Mouse (Mus musculus): Measurements from ENCODE around the gene Cpa2. TPM values are rescaled to one million over a fixed set of nuclear protein-coding genes. Genes with fewer than 3 reads are reported as not detected.

The Cpa2 gene
- total RNA-seq, 1 experiment = 1.7 TPM

- Histone ChIP-seq H3K9ac (ENCODE audit: insufficient read depth, low read depth, low read length, poor library complexity, severe bottlenecking) (no peak overlapping the region), H3K4me1 (ENCODE audit: control insufficient read depth in 2 of 2, insufficient read depth in 2 of 2, low read length in 2 of 2, poor library complexity in 1 of 2) (peaks cover 1% of the 10 kb centered on the region in 2 experiments; a peak in 2 of 4 replicates), H3K9me3 (ENCODE audit: control insufficient read depth, insufficient read depth, low read depth, low read length) (no peaks in the 10 kb centered on the region), H3K27ac (ENCODE audit: insufficient read depth, low read depth, low read length, poor library complexity, severe bottlenecking) (no peak overlapping the region), H3K36me3 (ENCODE audit: control insufficient read depth, insufficient read depth, low read length, poor library complexity, severe bottlenecking) (no peaks in the 10 kb centered on the region), H3K4me3 (ENCODE audit: insufficient read depth in 1 of 2, low read depth in 1 of 2, low read length in 2 of 2, poor library complexity in 1 of 2, severe bottlenecking in 1 of 2) (no peak overlapping the region)
- in situ Hi-C loops (cut with MboI; ENCODE audit: low sequenced_read_pairs in 2 of 2, unreplicated experiment in 2 of 2) = loop anchor here in 1 of 2 experiments (10.0 kb wide), 1 partner anchor 496 kb away; no protein-coding TSS in a partner anchor
- DNase-seq (ENCODE audit: low read depth, low spot score) = no peak
- no peak for TF ChIP-seq CHD2 (IDR thresholded peaks at IDR 0.05; ENCODE audit: low read depth, low read length)
- TF ChIP-seq ZNF384 (IDR thresholded peaks at IDR 0.05; ENCODE audit: low read depth, low read length) = no peak
- no peak for TF ChIP-seq HCFC1 (IDR thresholded peaks at IDR 0.05; ENCODE audit: borderline replicate concordance, insufficient read depth, low read length)
- TF ChIP-seq MAFK (IDR thresholded peaks at IDR 0.05; ENCODE audit: insufficient read depth, low read depth, low read length) = no peak
- TF ChIP-seq ZC3H11A (IDR thresholded peaks at IDR 0.05; ENCODE audit: borderline replicate concordance, low read depth, low read length) = no peak
Observed at GRCm38 (mm10) chr6:30538800-30539199, 2.6 kb upstream of the Cpa2 start.

- H3K9me3 ChIP-seq (ENCODE audit: control insufficient read depth, insufficient read depth, low read depth, low read length) = no peaks in the 10 kb centered on the region
- peaks cover 4 to 8% of the 10 kb centered on the region in 2 experiments; a peak in 3 of 4 replicates for H3K4me1 ChIP-seq (ENCODE audit: control insufficient read depth in 2 of 2, insufficient read depth in 2 of 2, low read length in 2 of 2, poor library complexity in 1 of 2)
- no peak overlapping the region for H3K4me3 ChIP-seq (ENCODE audit: insufficient read depth in 1 of 2, low read depth in 1 of 2, low read length in 2 of 2, poor library complexity in 1 of 2, severe bottlenecking in 1 of 2)
- TF ChIP-seq ZC3H11A (IDR thresholded peaks at IDR 0.05; ENCODE audit: borderline replicate concordance, low read depth, low read length) = no peak
- TF ChIP-seq HCFC1 (IDR thresholded peaks at IDR 0.05; ENCODE audit: borderline replicate concordance, insufficient read depth, low read length) = no peak
- no peak for TF ChIP-seq MAFK (IDR thresholded peaks at IDR 0.05; ENCODE audit: insufficient read depth, low read depth, low read length)
- TF ChIP-seq CHD2 (IDR thresholded peaks at IDR 0.05; ENCODE audit: low read depth, low read length) = no peak
- TF ChIP-seq ZNF384 (IDR thresholded peaks at IDR 0.05; ENCODE audit: low read depth, low read length) = no peak
- in situ Hi-C loops (cut with MboI; ENCODE audit: low sequenced_read_pairs in 2 of 2, unreplicated experiment in 2 of 2) = no loop called here
- H3K36me3 ChIP-seq (ENCODE audit: control insufficient read depth, insufficient read depth, low read length, poor library complexity, severe bottlenecking) = no peaks in the 10 kb centered on the region
- no peak overlapping the region for H3K9ac ChIP-seq (ENCODE audit: insufficient read depth, low read depth, low read length, poor library complexity, severe bottlenecking)
- no peak overlapping the region for H3K27ac ChIP-seq (ENCODE audit: insufficient read depth, low read depth, low read length, poor library complexity, severe bottlenecking)
- DNase-seq (ENCODE audit: low read depth, low spot score) = no peak
Observed at GRCm38 (mm10) chr6:30542277-30542676, 895 bp downstream of the Cpa2 start.

GRCm38 (mm10) chr6:30543077-30543476, 1.7 kb downstream of the Cpa2 start:
- DNase-seq (ENCODE audit: low read depth, low spot score) = no peak
- in situ Hi-C loops (cut with MboI; ENCODE audit: low sequenced_read_pairs in 2 of 2, unreplicated experiment in 2 of 2) = no loop called here
- Histone ChIP-seq H3K4me3 (ENCODE audit: insufficient read depth in 1 of 2, low read depth in 1 of 2, low read length in 2 of 2, poor library complexity in 1 of 2, severe bottlenecking in 1 of 2) (no peak overlapping the region), H3K9ac (ENCODE audit: insufficient read depth, low read depth, low read length, poor library complexity, severe bottlenecking) (no peak overlapping the region), H3K27ac (ENCODE audit: insufficient read depth, low read depth, low read length, poor library complexity, severe bottlenecking) (no peak overlapping the region), H3K9me3 (ENCODE audit: control insufficient read depth, insufficient read depth, low read depth, low read length) (no peaks in the 10 kb centered on the region), H3K36me3 (ENCODE audit: control insufficient read depth, insufficient read depth, low read length, poor library complexity, severe bottlenecking) (no peaks in the 10 kb centered on the region), H3K4me1 (ENCODE audit: control insufficient read depth in 2 of 2, insufficient read depth in 2 of 2, low read length in 2 of 2, poor library complexity in 1 of 2) (peaks cover 5 to 8% of the 10 kb centered on the region in 2 experiments; a peak in 3 of 4 replicates)
- TF ChIP-seq ZNF384 (IDR thresholded peaks at IDR 0.05; ENCODE audit: low read depth, low read length) (no peak), MAFK (IDR thresholded peaks at IDR 0.05; ENCODE audit: insufficient read depth, low read depth, low read length) (no peak), HCFC1 (IDR thresholded peaks at IDR 0.05; ENCODE audit: borderline replicate concordance, insufficient read depth, low read length) (no peak), ZC3H11A (IDR thresholded peaks at IDR 0.05; ENCODE audit: borderline replicate concordance, low read depth, low read length) (no peak), CHD2 (IDR thresholded peaks at IDR 0.05; ENCODE audit: low read depth, low read length) (no peak)

- H3K27ac ChIP-seq (ENCODE audit: insufficient read depth, low read depth, low read length, poor library complexity, severe bottlenecking) = no peak overlapping the region
- H3K36me3 ChIP-seq (ENCODE audit: control insufficient read depth, insufficient read depth, low read length, poor library complexity, severe bottlenecking) = no peaks in the 10 kb centered on the region
- no peak for DNase-seq (ENCODE audit: low read depth, low spot score)
- peaks cover 5 to 8% of the 10 kb centered on the region in 2 experiments; a peak in 3 of 4 replicates for H3K4me1 ChIP-seq (ENCODE audit: control insufficient read depth in 2 of 2, insufficient read depth in 2 of 2, low read length in 2 of 2, poor library complexity in 1 of 2)
- no peak overlapping the region for H3K9ac ChIP-seq (ENCODE audit: insufficient read depth, low read depth, low read length, poor library complexity, severe bottlenecking)
- in situ Hi-C loops (cut with MboI; ENCODE audit: low sequenced_read_pairs in 2 of 2, unreplicated experiment in 2 of 2) = no loop called here
- no peak overlapping the region for H3K4me3 ChIP-seq (ENCODE audit: insufficient read depth in 1 of 2, low read depth in 1 of 2, low read length in 2 of 2, poor library complexity in 1 of 2, severe bottlenecking in 1 of 2)
- no peaks in the 10 kb centered on the region for H3K9me3 ChIP-seq (ENCODE audit: control insufficient read depth, insufficient read depth, low read depth, low read length)
- TF ChIP-seq ZC3H11A (IDR thresholded peaks at IDR 0.05; ENCODE audit: borderline replicate concordance, low read depth, low read length) (no peak), MAFK (IDR thresholded peaks at IDR 0.05; ENCODE audit: insufficient read depth, low read depth, low read length) (no peak), CHD2 (IDR thresholded peaks at IDR 0.05; ENCODE audit: low read depth, low read length) (no peak), HCFC1 (IDR thresholded peaks at IDR 0.05; ENCODE audit: borderline replicate concordance, insufficient read depth, low read length) (no peak), ZNF384 (IDR thresholded peaks at IDR 0.05; ENCODE audit: low read depth, low read length) (no peak)
Observed at GRCm38 (mm10) chr6:30543851-30544250, 2.5 kb downstream of the Cpa2 start.

Measured in ES-E14 (cell line).